Mouse (Mus musculus) spleen, adult 2 months (tissue): Measurements from ENCODE around the gene Farp1.

Source experiments
- CTCF ChIP-seq: fragments of 200-500 bp; IDR thresholded peaks from 2 replicates; pipeline ENCODE4 v1.5.1; 2011; ENCODE audit warnings: mild to moderate bottlenecking, inconsistent platforms; ENCODE audit not compliant: insufficient read depth, insufficient read length, insufficient replicate concordance; ENCODE audit errors: extremely low read depth
- POLR2A ChIP-seq: fragments of 200-500 bp; IDR thresholded peaks from 2 replicates; pipeline ENCODE4 v1.6.1; 2011; ENCODE audit warnings: low read depth, low read length, inconsistent platforms

GRCm38 (mm10) chr14:121044145-121044544 is 9.1 kb downstream of the Farp1 start:
- TF ChIP-seq POLR2A: no peak
- TF ChIP-seq CTCF: no peak
